Mouse (Mus musculus): ENCODE results near the gene Tti1. TPM values are rescaled to one million over a fixed set of nuclear protein-coding genes. Genes with fewer than 3 reads are reported as not detected.

Gene Tti1
- polyA plus RNA-seq (2012; rRNA removed), result 18.0 and 19.9 TPM in 2 replicates

DNA sequence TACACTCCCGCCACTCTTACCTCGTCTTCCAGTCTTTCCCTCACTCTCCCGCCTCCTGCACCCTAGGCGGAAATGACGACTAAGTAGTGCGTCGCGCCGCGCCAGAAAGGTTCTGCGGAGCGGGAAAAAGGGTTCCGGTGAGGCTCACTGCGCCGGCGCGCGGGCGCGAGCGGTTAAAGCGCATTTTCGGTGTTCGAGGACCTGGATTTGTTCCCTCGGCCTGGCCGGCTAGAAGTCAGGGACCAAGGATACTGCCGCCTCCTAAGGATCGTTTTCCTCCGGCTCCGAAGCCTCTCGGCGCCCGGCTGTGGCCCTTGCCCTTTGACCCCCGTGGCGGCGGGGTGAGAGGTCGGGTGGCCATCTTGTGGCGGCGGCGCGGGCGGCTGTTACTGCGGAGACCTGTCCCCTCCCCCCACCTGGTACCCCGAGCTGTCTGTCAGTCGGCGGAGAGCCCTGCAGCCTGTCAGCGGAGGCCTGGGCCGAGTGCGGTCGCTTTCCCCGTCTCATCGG lies at the start of gene Tti1, which contains the start of gene Rprd1b:
Tti1 (minus strand) TSS at position 80 of the 510 bp plus-strand sequence.
Rprd1b (plus strand) TSS at position 144 of the 510 bp plus-strand sequence.

Other genes with a start within 250 kb of the Tti1 start
- gene Vstm2l, start 113.8 kb downstream of the Tti1 start, polyA plus RNA-seq (2012; rRNA removed), result 0.15 TPM in 1 of 2 replicates, not detected in the other
- 19.0 and 19.4 TPM in 2 replicates for gene Rprd1b, start 64 bp upstream of the Tti1 start, polyA plus RNA-seq (2012; rRNA removed)
- gene Tgm2, start 118.0 kb upstream of the Tti1 start, polyA plus RNA-seq (2012; rRNA removed), result 275 and 294 TPM in 2 replicates
- gene D630003M21Rik, start 200.8 kb upstream of the Tti1 start, polyA plus RNA-seq (2012; rRNA removed), result 7.0 and 7.1 TPM in 2 replicates
- 0.21 TPM in 1 of 2 replicates, not detected in the other for gene Bpi, start 229.7 kb upstream of the Tti1 start, polyA plus RNA-seq (2012; rRNA removed)